Mouse (Mus musculus) skeletal muscle tissue, adult 2 months (tissue): Measurements from ENCODE around the gene Hmg20a.

ENCODE experiments used
- DNase-seq: peaks from one replicate; pipeline ENCODE4 v3.0.0-alpha.2; 2012; ENCODE audit warnings: low read depth, low spot score

Gene Hmg20a

DNA sequence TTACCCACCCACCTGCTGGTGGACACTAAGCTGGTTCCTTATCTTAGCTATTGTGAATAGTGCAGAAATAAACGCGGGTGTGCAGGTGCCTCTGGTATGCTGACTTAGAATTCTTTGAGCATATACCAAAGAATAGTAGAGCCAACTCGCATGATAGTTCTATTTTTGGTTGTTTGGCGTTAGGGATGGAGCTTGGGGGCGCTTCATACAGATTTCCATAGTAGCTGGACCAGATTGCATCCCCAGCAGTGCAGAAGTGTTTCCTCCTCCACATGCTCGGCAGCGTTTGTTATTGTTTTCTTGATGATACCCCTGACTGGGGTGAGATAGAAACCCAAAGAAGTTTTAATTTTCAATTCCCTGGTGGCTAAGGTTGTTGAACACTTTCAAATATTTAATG lies 21.3 kb downstream of the Hmg20a start:
- no peak for DNase-seq

DNA sequence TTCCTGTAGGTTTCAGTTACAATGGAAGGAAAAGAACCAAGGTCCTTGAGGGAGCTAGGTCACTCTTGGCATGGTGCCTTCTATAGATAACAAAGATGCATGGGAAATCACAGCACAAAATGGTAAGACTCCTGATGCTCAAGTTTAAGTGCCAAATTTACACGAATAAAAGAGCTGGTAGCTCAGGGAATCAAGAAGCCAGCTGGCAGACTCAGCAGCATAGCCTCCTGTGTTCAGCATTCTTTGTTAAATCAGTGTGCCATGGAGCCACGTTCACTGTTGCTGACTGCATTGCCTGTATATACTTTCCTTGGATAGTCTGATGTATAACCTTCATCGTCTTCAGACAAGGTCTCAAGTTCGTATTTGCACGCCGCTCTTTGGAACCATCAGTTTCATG lies 33.2 kb downstream of the Hmg20a start:
- no peak for DNase-seq

DNA sequence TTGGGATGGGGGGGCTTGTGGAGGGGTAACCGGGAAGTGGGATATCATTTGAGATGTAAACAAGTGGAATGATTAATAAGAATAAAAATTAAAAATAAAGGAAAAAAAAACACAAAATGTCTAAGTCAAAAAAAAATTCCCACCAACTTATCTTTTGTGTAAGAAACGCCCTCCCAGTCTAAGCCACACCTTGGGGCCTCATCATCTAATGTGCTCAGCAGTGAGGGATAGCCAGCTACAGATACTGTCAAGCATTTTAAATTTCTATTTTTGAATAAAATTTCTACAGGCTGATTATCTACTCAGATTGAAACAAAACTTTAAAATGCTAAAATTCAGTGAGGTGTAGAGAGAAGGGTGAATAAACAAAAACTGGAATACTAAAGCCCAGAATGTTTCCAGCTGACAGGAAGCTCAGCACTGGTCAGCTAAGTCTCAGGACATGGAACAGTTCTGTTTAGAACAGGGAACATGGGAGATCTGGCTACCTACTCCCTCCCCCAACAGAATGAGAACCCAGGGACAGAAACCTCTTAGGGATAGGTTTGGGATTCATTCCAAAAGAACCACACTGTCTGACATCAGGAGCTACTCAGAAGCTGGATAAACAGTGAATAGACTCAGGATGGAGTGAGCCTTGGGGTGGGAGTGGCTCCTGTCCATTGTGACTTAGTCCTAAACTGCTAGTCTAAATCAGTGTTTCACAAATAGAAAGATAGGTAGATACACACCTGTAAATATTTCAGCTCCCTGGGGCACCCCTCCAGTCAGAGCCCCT lies 34.8 kb downstream of the Hmg20a start:
- no peak for DNase-seq

DNA sequence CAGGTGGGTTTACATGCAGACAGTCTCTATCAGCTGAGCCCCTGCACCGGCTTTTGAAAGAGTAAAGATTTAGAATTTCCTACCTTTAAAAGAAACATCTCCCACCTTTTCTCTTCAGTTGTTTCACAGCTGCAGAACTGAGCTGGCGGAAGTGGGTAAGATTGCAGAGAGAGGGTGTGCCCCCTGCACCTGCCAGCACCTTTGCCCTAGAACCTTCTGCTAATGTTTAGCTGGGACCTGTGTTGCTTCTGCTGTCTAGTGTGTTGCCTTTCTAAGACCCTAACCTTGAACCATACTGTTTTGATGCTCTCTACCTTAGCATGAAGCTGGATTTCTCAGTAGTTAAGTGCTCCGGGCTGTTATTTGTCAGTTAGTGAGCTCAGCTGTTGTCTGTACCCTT lies 38.0 kb downstream of the Hmg20a start:
- DNase-seq, result no peak

DNA sequence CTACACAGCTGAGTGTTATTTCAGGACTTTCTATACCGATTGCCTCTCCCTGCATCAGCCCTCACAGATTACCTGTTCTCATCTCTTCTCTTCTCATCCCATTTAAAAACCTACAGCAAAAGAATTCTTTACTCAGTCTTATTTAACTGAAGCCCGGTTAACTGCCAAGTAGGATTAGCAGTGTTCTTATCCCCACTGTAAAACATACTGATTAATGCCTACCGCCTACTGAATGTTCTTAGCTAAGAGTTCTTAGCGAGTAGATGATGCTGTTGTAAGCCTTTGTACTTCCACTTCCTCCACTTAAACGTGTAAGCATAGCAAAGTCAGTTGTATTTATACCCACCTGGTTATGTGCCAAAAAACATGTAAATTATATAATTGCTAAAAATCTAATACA lies 42.6 kb downstream of the Hmg20a start:
- no peak for DNase-seq

DNA sequence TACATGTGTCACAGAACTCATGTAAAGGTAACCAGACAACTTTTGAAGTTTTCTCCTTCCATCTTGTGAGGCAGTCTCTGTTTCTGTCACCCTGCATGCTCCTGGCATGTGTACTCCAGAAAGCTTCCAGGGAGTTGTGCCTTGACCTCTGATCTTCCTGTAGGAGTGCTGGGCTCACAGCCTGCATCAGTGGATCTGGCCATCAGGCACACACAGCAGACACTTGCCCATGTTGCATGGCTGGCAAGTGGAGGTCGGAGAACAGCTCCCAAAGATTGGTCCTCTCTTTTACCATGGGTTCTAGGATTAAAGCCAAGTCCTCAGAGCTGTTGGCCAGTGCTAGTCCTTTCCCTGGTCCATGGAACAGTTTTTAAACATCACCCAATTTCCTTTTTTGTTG lies 44.2 kb downstream of the Hmg20a start:
- DNase-seq, result peak; percentile 25

DNA sequence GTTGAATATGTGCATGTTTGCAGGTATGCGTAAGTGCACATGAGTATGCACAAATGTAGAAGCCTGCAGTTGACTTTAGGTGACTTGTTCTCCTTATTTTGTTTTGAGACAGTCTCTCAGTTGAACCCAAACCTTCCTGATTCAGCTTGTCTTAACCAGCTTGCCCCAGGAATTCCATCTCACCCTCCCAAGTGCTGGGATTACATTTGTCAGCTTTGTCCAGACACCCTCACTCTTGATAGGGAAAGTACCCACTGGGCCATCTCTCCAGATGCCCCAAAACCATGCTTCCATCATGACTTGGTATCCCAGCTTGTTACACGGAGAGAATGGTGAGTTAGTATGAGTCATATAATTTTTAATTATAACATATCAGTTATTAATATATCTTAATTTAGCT lies 44.6 kb downstream of the Hmg20a start:
- no peak for DNase-seq

DNA sequence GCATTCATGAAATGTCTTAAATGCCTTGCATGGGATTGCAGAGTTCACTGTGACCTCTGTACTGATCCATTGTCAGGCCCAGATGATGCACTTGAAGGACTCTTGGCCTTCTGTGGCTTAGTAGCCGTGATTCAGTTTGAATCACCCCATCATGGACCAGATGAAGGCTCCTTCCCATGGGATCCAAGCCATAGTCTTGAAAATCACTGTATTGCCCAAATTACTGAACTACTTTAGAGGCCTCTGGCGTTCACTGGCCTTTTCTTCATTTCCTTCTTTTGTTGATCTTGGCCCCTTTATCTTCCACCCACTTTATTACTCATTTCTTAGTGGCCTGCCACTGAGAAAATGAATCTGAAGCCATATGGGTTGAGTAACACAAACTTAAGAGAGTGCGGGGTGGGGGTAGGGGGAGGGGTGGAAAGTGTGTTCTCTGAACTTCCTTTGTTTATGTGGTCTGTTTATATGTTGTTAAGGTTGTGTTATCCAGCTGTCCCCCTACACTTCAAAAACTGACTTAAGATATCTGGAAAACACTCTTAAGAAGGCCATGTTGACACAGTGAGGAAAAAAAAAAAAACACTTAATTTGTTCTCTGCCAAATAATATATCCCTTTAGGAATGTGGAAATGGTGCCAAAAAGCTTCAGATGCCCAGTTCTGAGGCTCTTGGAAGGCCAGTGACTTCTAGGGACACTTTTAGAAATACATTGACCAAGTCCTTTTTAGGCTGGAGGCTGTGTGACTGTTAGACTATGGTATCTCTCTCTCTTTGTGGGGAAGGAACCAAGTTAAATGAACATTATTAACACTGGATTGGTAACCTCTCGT lies 45.5 kb downstream of the Hmg20a start:
- peak; percentile 50 for DNase-seq

DNA sequence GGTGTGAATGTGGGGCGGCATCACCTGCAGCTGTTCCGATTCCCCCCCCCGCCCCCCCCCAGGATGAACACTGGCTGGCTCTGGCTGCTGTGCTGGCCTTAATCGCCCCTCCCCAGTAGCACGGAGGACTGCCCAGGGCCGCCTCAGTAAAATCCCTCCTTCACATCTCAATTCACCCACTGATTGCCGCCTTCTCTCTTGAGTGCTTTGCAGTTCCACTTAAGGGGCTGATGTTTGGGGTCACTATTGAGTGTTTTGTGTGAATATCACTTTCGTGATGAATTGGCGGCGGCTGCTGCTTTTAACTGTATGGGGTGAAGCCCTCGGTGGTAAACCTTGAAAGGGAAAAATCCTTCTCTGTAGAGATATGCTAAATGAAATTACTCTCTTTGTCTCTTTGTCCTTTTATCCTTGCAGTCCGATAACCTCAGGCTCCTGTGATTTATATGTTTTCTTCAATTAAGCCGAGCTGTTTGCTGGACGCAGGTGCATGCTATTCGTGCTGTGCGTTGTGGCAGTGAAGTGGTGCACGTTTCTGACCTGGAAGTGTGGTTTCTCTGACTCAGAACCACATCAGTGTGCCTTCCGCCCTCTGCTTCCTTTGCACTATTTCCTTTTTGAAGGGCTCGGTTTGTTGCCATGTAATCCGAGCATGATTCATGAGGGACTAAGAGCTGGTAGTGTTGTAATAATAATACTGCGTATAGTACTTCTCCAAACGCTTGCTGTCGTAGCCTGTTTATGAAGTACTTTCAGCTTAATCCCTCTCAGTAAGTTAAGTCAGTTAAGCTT lies 46.6 kb downstream of the Hmg20a start:
- peak; percentile 69 for DNase-seq

DNA sequence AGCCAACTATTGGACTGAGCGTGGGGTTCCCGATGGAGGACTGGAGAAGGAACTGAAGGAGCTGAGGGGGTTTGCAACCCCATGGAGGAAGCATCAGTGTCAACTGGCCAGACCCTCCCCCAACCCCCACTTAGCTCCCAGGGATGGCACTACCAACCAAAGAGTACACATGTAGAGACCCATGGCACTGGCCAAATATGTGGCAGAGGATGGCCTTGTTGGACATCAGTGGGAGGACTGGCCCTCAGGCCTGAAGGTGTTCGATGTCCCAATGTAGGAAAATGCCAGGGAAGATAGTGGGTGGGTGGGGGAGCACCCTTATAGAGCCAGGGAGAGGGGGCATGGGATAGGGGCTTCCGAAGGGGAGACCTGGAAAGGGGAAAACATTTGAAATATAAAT lies 47.8 kb downstream of the Hmg20a start:
- no peak for DNase-seq

DNA sequence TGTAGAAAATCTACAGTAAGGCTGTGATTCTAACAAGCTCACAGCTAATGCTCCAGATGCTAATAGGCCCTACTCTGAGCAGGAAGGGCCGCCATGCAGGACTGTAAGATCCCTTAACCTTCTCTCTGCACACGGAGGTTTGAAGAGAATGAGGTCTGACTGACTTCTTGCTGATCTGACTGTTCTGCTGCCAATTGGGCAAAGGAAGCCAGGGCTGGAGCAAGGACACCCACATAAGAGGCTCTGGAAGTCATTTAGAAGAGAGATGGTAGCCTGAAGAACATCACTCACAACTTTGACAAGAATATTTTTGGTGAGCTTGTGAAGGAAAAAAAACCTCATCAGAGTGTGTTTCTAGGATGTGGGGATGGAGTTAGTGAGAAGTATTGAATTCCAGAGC lies 51.2 kb downstream of the Hmg20a start:
- peak; percentile 48 for DNase-seq

DNA sequence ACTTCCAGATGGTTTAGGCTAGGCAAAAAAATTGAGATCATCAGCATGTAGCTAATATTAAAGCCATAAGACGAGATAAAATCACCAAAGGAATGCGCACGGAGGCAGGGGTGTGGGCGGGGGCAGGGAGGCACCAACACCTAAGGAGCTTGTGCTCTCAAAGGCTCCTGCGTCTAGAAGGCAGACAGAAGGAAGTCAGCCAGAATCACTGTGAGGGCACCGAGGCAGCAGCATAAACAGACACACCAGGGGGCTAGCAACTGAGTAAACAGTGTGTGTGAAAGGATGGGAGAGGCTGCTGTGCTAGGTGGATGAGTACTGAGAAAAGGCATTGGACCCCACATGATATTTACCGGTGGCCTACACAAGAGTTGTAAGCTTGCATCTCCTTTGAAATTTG lies 51.9 kb downstream of the Hmg20a start:
- no peak for DNase-seq

DNA sequence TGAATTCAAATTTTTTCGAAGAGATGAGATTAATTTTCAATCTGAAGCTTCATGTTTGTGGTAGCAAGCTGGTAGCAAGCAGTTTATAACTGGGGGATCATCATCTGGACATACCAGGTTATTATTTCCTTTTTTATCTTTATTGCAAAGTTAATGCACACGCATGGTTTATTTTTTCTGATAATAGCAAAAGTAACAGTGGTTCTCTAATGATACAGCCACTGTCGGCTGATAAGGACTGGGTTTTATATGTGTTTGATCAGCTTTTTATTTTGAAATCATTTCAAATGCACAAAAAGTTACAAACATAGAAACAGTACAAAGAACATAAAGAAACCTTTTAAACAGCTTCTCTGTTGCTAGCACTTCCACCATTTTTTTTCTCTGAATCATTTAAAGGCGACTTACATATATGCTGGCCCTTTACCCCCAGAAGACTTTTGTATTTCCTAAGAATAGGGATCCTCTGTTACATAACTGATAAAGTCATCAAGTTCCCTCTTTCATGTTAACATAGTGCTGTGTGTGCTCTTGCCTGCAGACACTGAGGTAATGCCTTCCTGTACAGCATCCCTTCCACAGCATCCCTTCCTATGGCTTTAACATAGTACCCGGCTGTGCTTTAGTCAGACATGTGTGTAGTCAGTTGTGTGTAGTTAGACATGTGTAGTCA lies 60.7 kb downstream of the Hmg20a start:
- no peak for DNase-seq

DNA sequence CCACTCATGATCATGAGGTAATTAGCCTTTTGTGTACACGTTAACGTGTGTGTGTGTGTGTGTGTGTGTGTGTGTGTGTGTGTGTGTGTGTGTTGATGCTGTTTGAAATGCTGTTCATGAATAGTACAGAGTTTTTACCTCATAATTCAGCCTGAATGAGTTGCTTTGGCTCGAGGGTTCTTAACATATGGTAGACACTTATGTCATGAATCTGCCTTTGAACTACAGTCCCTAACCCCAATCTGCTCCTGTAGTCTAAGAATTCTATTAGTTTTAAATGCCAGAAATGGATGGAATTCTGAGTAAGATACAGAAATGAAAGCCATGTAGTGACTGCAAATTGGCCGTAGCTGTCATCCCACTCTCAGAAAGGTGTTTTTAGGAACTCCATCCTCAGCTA lies 64.2 kb downstream of the Hmg20a start:
- DNase-seq, result no peak

DNA sequence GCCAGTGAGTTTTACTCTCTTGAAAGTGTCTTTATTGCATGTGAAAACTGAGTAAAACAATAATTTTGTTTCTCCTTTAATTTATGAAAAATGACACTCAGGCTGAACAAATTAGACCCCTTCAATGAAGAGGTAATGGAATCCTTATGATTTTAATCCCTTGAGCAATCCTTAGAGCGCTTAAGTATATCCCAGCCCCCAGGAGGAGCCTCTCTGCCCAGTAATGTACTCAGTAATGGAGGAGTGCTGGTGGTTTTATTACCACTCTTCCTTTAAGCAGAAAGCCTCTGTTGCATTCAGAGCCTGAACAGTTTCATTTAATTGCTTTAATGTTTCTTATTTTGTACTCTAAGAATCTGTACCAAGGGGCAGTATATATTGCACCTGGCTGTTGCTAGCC lies 67.0 kb downstream of the Hmg20a start:
- DNase-seq, result no peak

DNA sequence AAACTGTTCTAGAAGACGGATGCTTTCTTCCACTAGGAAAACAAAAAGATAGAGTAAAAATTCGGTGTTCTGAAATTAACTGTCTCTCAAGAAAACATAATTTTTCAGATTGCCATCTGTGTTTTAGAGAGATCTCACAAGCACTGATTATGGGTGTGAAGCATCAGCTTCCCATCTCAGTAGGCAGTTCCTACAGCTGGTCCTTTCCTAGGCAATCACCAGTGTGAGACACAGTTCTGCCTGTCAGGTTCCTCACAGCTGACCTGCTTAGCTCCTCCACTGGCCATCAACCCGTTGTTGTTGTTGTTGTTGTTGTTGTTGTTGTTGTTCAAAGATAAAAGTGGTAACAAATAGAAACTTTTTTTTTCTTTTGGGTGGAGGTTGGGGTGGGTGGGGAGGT lies 67.7 kb downstream of the Hmg20a start:
- no peak for DNase-seq

DNA sequence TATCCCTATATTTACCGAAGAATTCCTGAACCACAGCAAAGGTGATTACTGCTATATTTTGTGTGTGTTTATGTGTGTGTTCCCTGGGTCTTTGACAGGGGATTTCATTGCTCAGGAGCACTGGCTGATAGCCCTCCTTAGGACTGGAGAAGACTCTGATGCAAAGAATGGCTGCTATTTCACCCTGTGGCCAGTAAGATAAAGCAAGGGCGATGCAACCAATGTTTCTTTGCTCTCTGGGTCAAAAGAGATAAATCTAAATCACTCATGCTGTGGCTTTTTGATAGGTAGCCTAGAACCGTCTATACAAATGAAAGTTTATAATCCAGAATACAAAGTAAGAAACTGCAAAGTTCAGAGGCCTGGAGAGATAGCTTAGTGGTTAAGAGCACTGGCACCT lies 69.2 kb downstream of the Hmg20a start:
- DNase-seq, result no peak

DNA sequence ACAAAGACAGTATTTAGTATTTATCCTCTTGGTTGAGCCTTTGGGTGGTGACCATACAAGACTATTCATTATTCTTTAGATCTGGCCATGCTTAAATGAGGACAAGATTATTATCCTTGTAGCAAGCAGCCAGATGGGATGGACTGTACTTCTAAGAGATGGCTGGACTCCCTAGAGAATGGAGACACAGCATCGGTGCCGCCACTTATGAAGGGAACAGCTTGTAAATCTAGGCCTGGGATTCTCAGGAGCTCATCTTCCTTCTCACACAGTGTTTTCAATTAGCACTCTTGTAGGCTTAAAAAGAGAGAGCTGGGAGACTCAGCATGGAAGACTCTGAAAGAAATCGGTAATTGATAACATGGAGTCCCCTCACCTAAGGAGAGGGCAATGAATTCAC lies 74.0 kb downstream of the Hmg20a start:
- DNase-seq, result no peak

DNA sequence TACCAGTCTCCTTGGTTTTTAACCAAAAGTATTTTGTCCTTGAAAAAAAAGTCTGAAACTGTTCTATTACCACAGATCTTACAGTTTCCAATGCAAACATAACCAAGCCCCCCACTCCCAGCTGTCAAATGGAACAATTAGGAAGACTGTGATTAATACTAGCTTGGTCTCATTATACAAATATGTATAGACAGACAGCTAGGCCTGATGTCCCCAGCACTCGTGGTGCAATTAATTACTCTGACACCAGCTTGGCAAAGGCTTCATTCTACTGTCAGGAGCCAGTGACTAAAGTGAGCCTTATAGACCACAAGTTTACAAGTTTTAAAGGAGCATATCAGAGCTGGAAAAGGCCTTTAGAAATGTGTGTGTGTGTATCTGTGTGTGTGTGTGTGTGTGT lies 74.5 kb downstream of the Hmg20a start:
- DNase-seq, result no peak

DNA sequence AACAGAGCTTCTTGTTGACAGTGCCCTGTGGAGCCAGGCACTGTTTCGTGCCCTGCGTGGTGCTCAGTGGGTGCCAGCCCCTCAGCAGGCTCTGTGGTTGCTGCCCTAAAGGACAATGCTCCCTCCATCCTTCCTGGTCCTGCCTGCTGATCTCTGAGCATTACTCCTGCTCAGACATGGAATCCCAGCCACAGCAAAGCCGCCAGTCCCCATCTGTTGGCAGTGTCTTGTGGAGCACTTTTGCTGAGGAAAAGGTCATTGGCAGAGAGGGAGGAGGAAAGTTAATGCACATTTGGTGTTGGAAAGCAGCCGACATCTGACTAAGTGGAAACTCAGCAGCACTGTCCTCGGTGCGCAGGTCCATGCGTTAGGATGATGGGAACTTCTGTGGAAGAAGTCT lies 76.7 kb downstream of the Hmg20a start:
- DNase-seq, result peak; percentile 44

DNA sequence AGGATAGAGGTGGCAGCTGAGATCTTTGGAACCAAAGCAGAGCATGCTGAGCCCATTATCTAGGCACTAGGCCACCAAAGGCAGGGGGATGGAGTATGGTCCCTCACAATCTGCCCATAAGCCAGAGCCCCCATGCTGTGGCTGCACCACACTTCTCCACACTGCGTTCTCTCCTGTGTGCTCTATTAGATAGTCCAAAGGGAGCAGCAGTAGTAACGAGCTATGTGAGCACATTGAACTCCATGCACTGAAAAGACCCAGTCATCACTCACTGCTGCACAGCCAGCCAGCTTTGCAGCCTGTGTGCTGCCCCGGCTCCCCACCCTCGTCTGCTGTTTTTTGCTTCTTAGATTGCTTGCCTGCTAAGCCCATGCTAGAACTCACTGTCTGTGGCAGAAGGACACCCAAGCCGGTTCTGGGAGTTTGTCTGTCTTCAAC lies 77.4 kb downstream of the Hmg20a start:
- DNase-seq, result no peak

DNA sequence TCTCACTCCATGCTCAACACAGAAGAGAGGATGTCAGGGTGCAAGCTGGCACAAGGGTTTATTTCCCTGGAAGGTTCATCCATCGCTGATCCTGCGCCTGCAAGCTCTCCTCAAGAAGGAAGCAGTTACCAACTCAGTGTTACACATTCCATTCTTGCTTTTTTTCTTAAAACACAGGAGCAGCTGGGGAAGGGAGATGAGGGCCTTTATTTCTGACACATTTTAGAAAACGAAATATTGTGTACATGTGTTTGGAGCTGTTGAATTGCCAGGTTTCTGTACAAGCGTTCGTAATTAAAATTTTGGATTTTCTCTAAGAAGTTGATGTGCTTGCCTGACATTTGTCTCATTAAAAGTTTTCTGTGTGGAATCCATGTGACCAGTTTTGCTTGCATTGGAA lies 78.2 kb downstream of the Hmg20a start:
- no peak for DNase-seq
